ENCODE assay signal across 8 mouse cellular contexts in the genomic region with DNA sequence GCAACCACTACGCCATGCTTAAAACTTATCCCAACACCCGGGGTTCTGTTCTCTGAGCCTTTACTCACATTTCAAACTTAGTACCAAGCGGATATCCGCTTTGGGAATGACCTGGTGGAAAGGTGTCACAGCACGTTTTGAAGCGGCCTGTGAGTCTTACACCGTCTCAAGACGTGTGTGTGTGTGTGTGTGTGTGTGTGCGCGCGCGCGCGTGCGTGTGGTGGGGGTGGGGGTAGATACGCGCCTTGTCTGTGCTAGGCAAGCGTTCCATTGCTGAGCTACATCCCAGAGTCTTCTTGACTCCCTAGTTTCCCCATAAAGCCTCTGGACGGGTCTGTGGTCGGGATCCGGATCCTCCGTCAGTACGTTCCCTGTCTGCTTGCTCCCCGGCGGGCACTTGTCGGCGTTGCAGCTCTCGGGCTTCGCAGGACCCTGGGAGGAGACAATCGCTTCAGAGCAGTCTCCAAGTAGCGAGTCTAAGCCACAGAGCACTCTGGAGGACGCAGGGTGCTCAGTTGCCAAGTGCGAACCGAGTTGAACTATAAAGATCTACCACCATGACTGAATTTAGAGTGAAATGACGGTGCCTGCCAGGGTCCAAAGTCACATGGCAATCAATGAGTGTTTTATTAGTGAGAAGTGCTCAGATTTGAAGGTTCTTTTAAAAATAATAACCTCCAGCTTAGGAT. TPM values are rescaled to one million over a fixed set of nuclear protein-coding genes. Genes with fewer than 3 reads are reported as not detected.
DNase-seq lines count a peak whose midpoint lies in the region; ATAC-seq lines count a peak whose summit lies in the region.

No protein-coding gene starts in this region.

- H3K27ac ChIP-seq in heart, embryonic 13.5 days (replicated peaks) = peak overlapping the region; percentile 100
- H3K27ac ChIP-seq in neural tube, embryonic 15.5 days (replicated peaks) = peak overlapping the region; percentile 100

- DNase-seq in B cell, adult 2 months = peak; percentile 79
- peak; percentile 78 for DNase-seq in T-cell, adult 2 months (ENCODE audit: low spot score)
- peak; percentile 83 for DNase-seq in embryo, embryonic 10.5 days (ENCODE audit: low spot score)
- peak; percentile 79 for DNase-seq in kidney, postnatal 10 days
- peak; percentile 62 to 68 for DNase-seq in lung, adult 18-20 months
- peak; percentile 68 for DNase-seq in urinary bladder, postnatal 14 days (ENCODE audit: low spot score)

- 0 out of 2 replicates have a peak, but pooled peaks have one; percentile 4 for ATAC-seq in heart, embryonic 13.5 days (ENCODE audit: extremely low read depth, insufficient number of reproducible peaks, low FRiP score, low TSS enrichment)
- ATAC-seq in neural tube, embryonic 15.5 days (ENCODE audit: low FRiP score) = peak; percentile 33

- peaks cover 29% of the 10 kb centered on the region for H3K36me3 ChIP-seq in heart, embryonic 13.5 days
- peaks cover 18% of the 10 kb centered on the region for H3K36me3 ChIP-seq in neural tube, embryonic 15.5 days

- no peaks in the 10 kb centered on the region for H3K9me3 ChIP-seq in heart, embryonic 13.5 days
- H3K9me3 ChIP-seq in neural tube, embryonic 15.5 days (replicated peaks) = no peaks in the 10 kb centered on the region

- H3K4me3 ChIP-seq in heart, embryonic 13.5 days = peak overlapping the region; percentile 86
- H3K4me3 ChIP-seq in neural tube, embryonic 15.5 days (replicated peaks) = peak overlapping the region; percentile 83

- WGBS in heart, embryonic 13.5 days = under 1% methylated on average over 35 of the region's 35 CpGs
- under 1% methylated on average over 35 of the region's 35 CpGs for WGBS in neural tube, embryonic 15.5 days

- peaks cover 40% of the 10 kb centered on the region for H3K4me1 ChIP-seq in heart, embryonic 13.5 days
- peaks cover 33% of the 10 kb centered on the region for H3K4me1 ChIP-seq in neural tube, embryonic 15.5 days

- no peaks in the 10 kb centered on the region for H3K27me3 ChIP-seq in heart, embryonic 13.5 days (replicated peaks)
- no peaks in the 10 kb centered on the region for H3K27me3 ChIP-seq in neural tube, embryonic 15.5 days (replicated peaks)

- H3K9ac ChIP-seq in heart, embryonic 13.5 days = peak overlapping the region; percentile 98
- peak overlapping the region; percentile 83 for H3K9ac ChIP-seq in neural tube, embryonic 15.5 days (replicated peaks)

- peak overlapping the region; percentile 98 for H3K4me2 ChIP-seq in heart, embryonic 13.5 days
- H3K4me2 ChIP-seq in neural tube, embryonic 15.5 days = peak overlapping the region; percentile 87

RNA-seq across cellular contexts. Expression of a gene that starts 1.2 kb away (rescaled TPM):
- polyA plus RNA-seq in heart, embryonic 13.5 days (2015; fragmentation: Nextera tagmentation; extraction: Ambion mirVana) = 168 TPM in 2 replicates
- 158 and 164 TPM in 2 replicates for polyA plus RNA-seq in neural tube, embryonic 15.5 days (2015; fragmentation: Nextera tagmentation; extraction: Ambion mirVana)

RNA-seq across cellular contexts. Expression of a gene that starts 15.5 kb away (rescaled TPM):
- 169 and 182 TPM in 2 replicates for polyA plus RNA-seq in heart, embryonic 13.5 days (2015; fragmentation: Nextera tagmentation; extraction: Ambion mirVana)
- 91.4 and 114 TPM in 2 replicates for polyA plus RNA-seq in neural tube, embryonic 15.5 days (2015; fragmentation: Nextera tagmentation; extraction: Ambion mirVana)

RNA-seq across cellular contexts. Expression of a gene that starts 20.8 kb away (rescaled TPM):
- 2.7 and 3.6 TPM in 2 replicates for polyA plus RNA-seq in heart, embryonic 13.5 days (2015; fragmentation: Nextera tagmentation; extraction: Ambion mirVana)
- 2.9 and 7.0 TPM in 2 replicates for polyA plus RNA-seq in neural tube, embryonic 15.5 days (2015; fragmentation: Nextera tagmentation; extraction: Ambion mirVana)

RNA-seq across cellular contexts. Expression of a gene that starts 24.1 kb away (rescaled TPM):
- polyA plus RNA-seq in heart, embryonic 13.5 days (2015; fragmentation: Nextera tagmentation; extraction: Ambion mirVana) = 4.3 and 5.6 TPM in 2 replicates
- polyA plus RNA-seq in neural tube, embryonic 15.5 days (2015; fragmentation: Nextera tagmentation; extraction: Ambion mirVana) = 5.4 and 85.2 TPM in 2 replicates

RNA-seq across cellular contexts. Expression of a gene that starts 42.2 kb away (rescaled TPM):
- 30.5 and 32.7 TPM in 2 replicates for polyA plus RNA-seq in heart, embryonic 13.5 days (2015; fragmentation: Nextera tagmentation; extraction: Ambion mirVana)
- polyA plus RNA-seq in neural tube, embryonic 15.5 days (2015; fragmentation: Nextera tagmentation; extraction: Ambion mirVana) = 75.9 and 77.6 TPM in 2 replicates

Comparison
In these comparisons a context has a peak if more than half of its experiments do, and no peak if none do; other contexts are left out.
1. Peak in every context shown above with its lines: DNase-seq, ATAC-seq, H3K4me3 ChIP-seq and H3K27ac ChIP-seq.